Mouse (Mus musculus) thymus, adult 2 months (tissue): ENCODE measurements around the gene Lrrk1.

Experiments used
- CTCF ChIP-seq: fragments of 200-500 bp; IDR thresholded peaks from 2 replicates; pipeline ENCODE4 v1.5.1; 2012; ENCODE audit warnings: mild to moderate bottlenecking, control low read depth, low read length, moderate library complexity, borderline replicate concordance; ENCODE audit not compliant: control insufficient read depth, poor library complexity, insufficient read depth; ENCODE audit errors: extremely low read depth
- POLR2A ChIP-seq: fragments of 200-500 bp; IDR thresholded peaks from 2 replicates; pipeline ENCODE4 v1.6.1; 2012; ENCODE audit warnings: mild to moderate bottlenecking, low read length, control low read depth, moderate library complexity; ENCODE audit not compliant: control insufficient read depth, poor library complexity, insufficient read depth; ENCODE audit errors: extremely low read depth

DNA sequence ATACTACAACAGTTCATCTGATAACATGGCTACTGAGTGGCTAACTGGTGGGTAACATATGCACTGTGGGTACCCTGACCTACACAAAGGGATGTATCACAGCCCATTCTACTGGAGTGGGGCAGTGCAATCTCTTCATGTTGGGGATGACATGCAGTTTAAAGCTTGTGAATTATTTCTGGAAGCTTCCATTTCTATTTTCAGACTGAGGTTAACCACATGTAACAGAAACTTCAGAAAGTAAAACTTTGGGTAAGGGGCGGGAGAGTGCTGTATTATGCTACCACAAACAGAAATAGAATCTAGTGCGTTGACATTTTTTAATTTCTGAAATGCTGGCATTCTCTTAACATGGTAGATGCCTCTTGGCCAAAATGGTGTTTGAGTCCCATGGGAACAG, 178.2 kb downstream of the Lrrk1 start:
- TF ChIP-seq CTCF (no peak), POLR2A (no peak)
